Mouse (Mus musculus) hindbrain, postnatal 0 days (tissue): ENCODE results near the gene Gm20695. TPM values are rescaled to one million over a fixed set of nuclear protein-coding genes. Genes with fewer than 3 reads are reported as not detected.
"Not testable (repeated sequence)": the region's sequence is repeated elsewhere in the genome, so short reads cannot be mapped to it uniquely, and the experiment has no call there.

Experiments used
- ATAC-seq: fragments of 200-750 bp; cut with Nextera tagmentation; 2 replicates; pipeline ENCODE4 v1.8.0; 2017; ENCODE audit warnings: mild to moderate bottlenecking, moderate TSS enrichment, moderate library complexity
- DNase-seq: peaks from one replicate; pipeline ENCODE4 v3.0.0-alpha.2; 2015; ENCODE audit warnings: low spot score
- H3K27ac ChIP-seq: fragments of 300-500 bp; sonication (generic); 2 replicates; pipeline ENCODE4 v1.5.1; 2014; ENCODE audit warnings: mild to moderate bottlenecking
- H3K27me3 ChIP-seq: fragments of 300-500 bp; sonication (generic); 2 replicates; pipeline ENCODE4 v1.6.1; 2014; ENCODE audit warnings: low read length, mixed read lengths; ENCODE audit not compliant: insufficient read depth
- H3K36me3 ChIP-seq: fragments of 300-500 bp; sonication (generic); 2 replicates; pipeline ENCODE4 v1.6.1; 2014; ENCODE audit warnings: low read length, mixed read lengths; ENCODE audit not compliant: insufficient read depth
- H3K4me1 ChIP-seq: fragments of 300-500 bp; sonication (generic); 2 replicates; pipeline ENCODE4 v1.6.1; 2014; ENCODE audit warnings: antibody characterized with exemption, low read length, mixed read lengths; ENCODE audit not compliant: insufficient read depth
- H3K4me2 ChIP-seq: fragments of 300-500 bp; sonication (generic); 2 replicates; pipeline ENCODE4 v1.6.1; 2014; ENCODE audit warnings: low read depth, mild to moderate bottlenecking, low read length, moderate library complexity, mixed read lengths
- H3K4me3 ChIP-seq: fragments of 300-500 bp; sonication (generic); 2 replicates; pipeline ENCODE4 v1.5.1; 2014; ENCODE audit warnings: low read length
- H3K9ac ChIP-seq: fragments of 300-500 bp; sonication (generic); replicated peaks from 2 replicates; pipeline ENCODE4 v1.6.1; 2014; ENCODE audit warnings: mild to moderate bottlenecking, low read length, moderate library complexity, mixed read lengths
- H3K9me3 ChIP-seq: fragments of 300-500 bp; sonication (generic); 2 replicates; pipeline ENCODE4 v1.6.1; 2016; ENCODE audit warnings: low read length, mixed read lengths
- CTCF ChIP-seq: IDR thresholded peaks from 2 replicates; pipeline ENCODE4 v1.5.1; 2016; ENCODE audit warnings: antibody characterized with exemption, control low read depth, low read depth
- WGBS: fragments of 180-500 bp; shearing (Covaris S2); extraction: QIAGEN DNeasy Blood & Tissue Kit; methylation state at CpG from one replicate; pipeline ENCODE4 v1.1.7; 2014; 5-methylcytosine and 5-hydroxymethylcytosine counted together
- polyA plus RNA-seq: library from polyadenylated mRNA; unstranded; fragments of >200 nt; fragmentation: Nextera tagmentation; extraction: Ambion mirVana; gene quantifications from 2 replicates; pipeline ENCODE4 v1.2.1, GENCODE M21; 2015
- total RNA-seq: library from RNA; depleted of rRNA; stranded (reverse); fragments of >200 nt; gene quantifications from 2 replicates; pipeline ENCODE4 v1.2.3, GENCODE M21; 2014

Gm20695 gene
- total and polyA plus RNA-seq, 2 experiments from 2014 or later: 1.0 to 10.9 TPM

DNA sequence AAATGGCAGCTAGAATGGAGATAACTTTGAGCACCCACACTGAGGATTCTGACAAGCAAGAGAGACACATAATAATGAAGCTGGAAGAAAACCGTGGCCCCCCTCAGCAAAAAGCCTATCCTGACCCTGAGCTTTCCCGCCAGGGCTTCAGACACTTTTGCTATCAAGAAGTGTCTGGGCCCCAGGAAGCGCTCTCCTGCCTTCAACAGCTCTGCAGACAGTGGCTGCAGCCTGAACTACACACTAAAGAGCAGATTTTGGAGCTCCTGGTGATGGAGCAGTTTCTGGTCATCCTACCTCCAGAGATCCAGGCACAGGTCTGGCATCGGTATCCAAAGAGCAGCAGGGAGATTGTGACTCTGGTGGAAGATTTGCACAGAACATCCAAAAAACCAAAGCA, 36.6 kb upstream of the Gm20695 start:
- Histone ChIP-seq H3K27me3 (no peaks in the 10 kb centered on the region), H3K27ac (no peak overlapping the region), H3K9me3 (no peaks in the 10 kb centered on the region), H3K4me3 (peak overlapping the region; percentile 72), H3K36me3 (no peaks in the 10 kb centered on the region), H3K9ac (peak overlapping the region; percentile 59; the same call in 1 of the 2 replicates), H3K4me1 (0 out of 2 replicates have a peak, but pooled peaks cover 1% of the 10 kb centered on the region), H3K4me2 (peak overlapping the region; percentile 78)
- TF ChIP-seq CTCF: no peak; the same call in 1 of the 2 replicates
- DNase-seq (no peak), ATAC-seq (no peak)
- 68% methylated on average over 4 of the region's 4 CpGs for WGBS

- Histone ChIP-seq H3K9ac (no peak overlapping the region), H3K4me1 (no peaks in the 10 kb centered on the region), H3K4me3 (no peak overlapping the region), H3K9me3 (no peaks in the 10 kb centered on the region), H3K27ac (no peak overlapping the region), H3K36me3 (no peaks in the 10 kb centered on the region), H3K27me3 (no peaks in the 10 kb centered on the region), H3K4me2 (0 out of 2 replicates have a peak overlapping the region, but pooled peaks have one; percentile 78)
- 72% methylated on average over 3 of the region's 3 CpGs for WGBS
- no peak for ATAC-seq
- TF ChIP-seq CTCF: peak; percentile 24; the same call in 1 of the 2 replicates
- no peak for DNase-seq
These were observed 36.0 kb upstream of the Gm20695 start for GRCm38 (mm10) chr16:3848416-3848815.

DNA sequence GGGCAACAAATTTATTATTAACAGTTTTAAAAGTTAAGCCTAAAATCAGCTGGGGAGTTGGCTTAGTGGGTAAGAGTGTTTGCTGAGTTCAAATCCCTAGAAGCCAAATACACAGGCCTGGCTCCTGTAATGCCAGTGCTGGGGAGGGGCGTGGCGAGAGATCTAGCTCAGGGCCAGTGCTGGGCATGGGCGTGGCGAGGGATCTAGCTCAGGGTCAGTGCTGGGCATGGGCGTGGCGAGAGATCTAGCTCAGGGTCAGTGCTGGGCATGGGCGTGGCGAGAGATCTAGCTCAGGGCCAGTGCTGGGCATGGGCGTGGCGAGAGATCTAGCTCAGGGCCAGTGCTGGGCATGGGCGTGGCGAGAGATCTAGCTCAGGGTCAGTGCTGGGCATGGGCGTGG, 33.1 kb upstream of the Gm20695 start:
- H3K4me3 ChIP-seq, H3K4me1 ChIP-seq, H3K27ac ChIP-seq, H3K9ac ChIP-seq, DNase-seq, ATAC-seq, H3K4me2 ChIP-seq, H3K9me3 ChIP-seq, H3K27me3 ChIP-seq, H3K36me3 ChIP-seq: not testable (repeated sequence)
- WGBS: 87% methylated on average over 13 of the region's 13 CpGs

DNA sequence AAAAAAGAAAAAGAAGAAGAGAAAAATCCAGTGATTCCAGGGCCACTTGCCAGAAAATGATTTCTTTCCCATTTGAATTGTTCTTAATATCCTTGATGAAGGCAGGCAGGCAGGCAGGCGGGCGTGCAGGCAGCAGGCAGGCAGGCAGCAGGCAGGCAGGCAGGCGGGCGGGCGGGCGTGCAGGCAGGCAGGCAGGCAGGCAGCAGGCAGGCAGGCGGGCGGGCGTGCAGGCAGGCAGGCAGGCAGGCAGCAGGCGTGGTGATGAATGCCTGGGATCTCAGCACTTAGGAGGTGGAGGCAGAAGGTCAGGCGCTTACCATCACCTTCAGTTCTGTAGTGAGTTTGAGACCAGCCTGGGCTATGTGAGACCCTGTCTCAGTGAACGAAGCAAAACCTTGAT, 31.9 kb upstream of the Gm20695 start:
- WGBS: 43% methylated on average over 11 of the region's 12 CpGs
- ATAC-seq (no peak), DNase-seq (no peak)
- no peak overlapping the region for H3K4me3 ChIP-seq
- no peak for TF ChIP-seq CTCF
- no peaks in the 10 kb centered on the region for H3K27me3 ChIP-seq
- no peak overlapping the region for H3K27ac ChIP-seq
- H3K9me3 ChIP-seq: no peaks in the 10 kb centered on the region
- H3K4me2 ChIP-seq: no peak overlapping the region
- H3K4me1 ChIP-seq: no peaks in the 10 kb centered on the region
- no peak overlapping the region for H3K9ac ChIP-seq
- no peaks in the 10 kb centered on the region for H3K36me3 ChIP-seq

- H3K9me3 ChIP-seq: no peaks in the 10 kb centered on the region
- WGBS: 53% methylated on average over 11 of the region's 11 CpGs
- TF ChIP-seq CTCF: no peak
- DNase-seq (no peak), ATAC-seq (no peak)
- H3K27me3 ChIP-seq: no peaks in the 10 kb centered on the region
- no peak overlapping the region for H3K9ac ChIP-seq
- H3K36me3 ChIP-seq: no peaks in the 10 kb centered on the region
- H3K27ac ChIP-seq: no peak overlapping the region
- H3K4me1 ChIP-seq: no peaks in the 10 kb centered on the region
- no peak overlapping the region for H3K4me3 ChIP-seq
- H3K4me2 ChIP-seq: no peak overlapping the region
These were observed 29.8 kb upstream of the Gm20695 start for GRCm38 (mm10) chr16:3854437-3855182.

GRCm38 (mm10) chr16:3855776-3856175, 28.7 kb upstream of the Gm20695 start:
- no peak for TF ChIP-seq CTCF
- Histone ChIP-seq H3K27me3 (no peaks in the 10 kb centered on the region), H3K4me2 (no peak overlapping the region), H3K4me1 (no peaks in the 10 kb centered on the region), H3K27ac (no peak overlapping the region), H3K36me3 (peaks cover 6% of the 10 kb centered on the region; the same call in 1 of the 2 replicates), H3K4me3 (no peak overlapping the region), H3K9ac (no peak overlapping the region), H3K9me3 (no peaks in the 10 kb centered on the region)
- ATAC-seq (no peak), DNase-seq (no peak)
- 88% methylated on average over 1 of the region's 1 CpGs for WGBS

- H3K9ac ChIP-seq: no peak overlapping the region
- H3K4me2 ChIP-seq: no peak overlapping the region
- no peak for ATAC-seq
- TF ChIP-seq CTCF: no peak
- H3K4me3 ChIP-seq: no peak overlapping the region
- no peak for DNase-seq
- 95% methylated on average over 4 of the region's 4 CpGs for WGBS
- no peak overlapping the region for H3K27ac ChIP-seq
- peaks cover 9% of the 10 kb centered on the region; the same call in 1 of the 2 replicates for H3K36me3 ChIP-seq
- no peaks in the 10 kb centered on the region for H3K9me3 ChIP-seq
- no peaks in the 10 kb centered on the region for H3K27me3 ChIP-seq
- no peaks in the 10 kb centered on the region for H3K4me1 ChIP-seq
These were observed 25.2 kb upstream of the Gm20695 start for GRCm38 (mm10) chr16:3859254-3859653.
